Mouse (Mus musculus): ENCODE data around the gene Smc6. TPM values are rescaled to one million over a fixed set of nuclear protein-coding genes. Genes with fewer than 3 reads are reported as not detected.

The Smc6 gene
- polyA plus RNA-seq, 1 experiment from 2014 or later = 114 TPM

DNA sequence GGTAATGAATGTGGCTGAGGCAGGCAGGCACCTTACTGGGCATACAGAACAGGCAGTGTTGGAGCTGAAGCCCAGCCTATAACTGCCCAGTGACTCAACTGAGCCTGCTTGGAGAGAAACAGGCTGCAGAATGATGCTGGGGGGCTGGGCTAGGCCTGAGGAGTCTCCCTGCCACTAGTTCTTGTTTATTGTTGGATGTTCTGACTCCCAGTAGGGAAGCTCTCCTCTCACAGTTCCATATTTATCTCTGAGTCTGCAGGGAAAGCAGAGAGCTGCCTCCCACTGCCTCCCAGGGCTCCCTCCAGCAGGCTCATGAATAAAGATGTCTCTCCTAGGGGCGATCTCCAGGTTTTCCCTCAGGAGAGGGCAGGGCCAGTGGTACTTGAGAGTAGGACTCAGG lies 82.7 kb downstream of the Smc6 start:
- Histone ChIP-seq H3K4me1 (replicated peaks) (no peaks in the 10 kb centered on the region), H3K4me3 (no peak overlapping the region), H3K9me3 (replicated peaks) (no peaks in the 10 kb centered on the region), H3K27me3 (no peaks in the 10 kb centered on the region), H3K9ac (no peak overlapping the region), H3K36me3 (no peaks in the 10 kb centered on the region), H3K27ac (no peak overlapping the region), H3K4me2 (no peak overlapping the region)
- 17% methylated on average over 1 of the region's 1 CpGs for WGBS
- ATAC-seq (replicated peaks; ENCODE audit: insufficient number of reproducible peaks, insufficient read depth, low FRiP score, low read depth) = no peak

GRCm38 (mm10) chr12:11349870-11350269 lies 84.2 kb downstream of the Smc6 start:
- no peaks in the 10 kb centered on the region for H3K9me3 ChIP-seq (replicated peaks)
- ATAC-seq (replicated peaks; ENCODE audit: insufficient number of reproducible peaks, insufficient read depth, low FRiP score, low read depth) = no peak
- H3K4me1 ChIP-seq (replicated peaks) = no peaks in the 10 kb centered on the region
- WGBS = 51% methylated on average over 5 of the region's 5 CpGs
- no peak overlapping the region for H3K27ac ChIP-seq
- no peaks in the 10 kb centered on the region for H3K36me3 ChIP-seq
- no peaks in the 10 kb centered on the region for H3K27me3 ChIP-seq
- no peak overlapping the region for H3K9ac ChIP-seq
- no peak overlapping the region for H3K4me2 ChIP-seq
- no peak overlapping the region for H3K4me3 ChIP-seq

GRCm38 (mm10) chr12:11350895-11351294 lies 85.2 kb downstream of the Smc6 start:
- Histone ChIP-seq H3K9me3 (replicated peaks) (no peaks in the 10 kb centered on the region), H3K4me3 (no peak overlapping the region), H3K27ac (no peak overlapping the region), H3K36me3 (no peaks in the 10 kb centered on the region), H3K9ac (no peak overlapping the region), H3K4me1 (replicated peaks) (no peaks in the 10 kb centered on the region), H3K27me3 (no peaks in the 10 kb centered on the region), H3K4me2 (no peak overlapping the region)
- WGBS = 29% methylated on average over 5 of the region's 5 CpGs
- no peak for ATAC-seq (replicated peaks; ENCODE audit: insufficient number of reproducible peaks, insufficient read depth, low FRiP score, low read depth)

DNA sequence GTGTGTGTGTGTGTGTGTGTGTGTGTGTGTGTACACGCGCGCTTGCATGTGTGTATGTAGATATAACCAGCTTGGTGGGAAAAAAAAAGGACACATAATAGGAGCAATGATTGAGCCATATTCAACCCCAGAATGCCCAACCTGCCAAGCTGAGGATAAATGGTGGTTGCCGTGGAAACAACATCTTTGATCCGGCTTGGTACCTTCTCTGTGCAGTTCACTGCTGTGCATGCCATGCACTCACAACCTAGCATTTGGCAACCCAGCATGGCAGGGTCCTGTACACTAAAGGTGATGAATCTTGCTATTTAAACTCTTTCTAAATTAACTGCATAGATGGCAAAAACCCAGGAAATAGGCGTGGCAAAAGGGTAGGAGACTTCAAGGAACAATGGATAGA lies 96.7 kb downstream of the Smc6 start:
- H3K27me3 ChIP-seq = no peaks in the 10 kb centered on the region
- H3K9ac ChIP-seq = no peak overlapping the region
- H3K4me2 ChIP-seq = no peak overlapping the region
- ATAC-seq (replicated peaks; ENCODE audit: insufficient number of reproducible peaks, insufficient read depth, low FRiP score, low read depth) = no peak
- no peaks in the 10 kb centered on the region for H3K36me3 ChIP-seq
- no peaks in the 10 kb centered on the region for H3K4me1 ChIP-seq (replicated peaks)
- H3K9me3 ChIP-seq (replicated peaks) = no peaks in the 10 kb centered on the region
- WGBS = 87% methylated on average over 6 of the region's 6 CpGs
- no peak overlapping the region for H3K27ac ChIP-seq
- no peak overlapping the region for H3K4me3 ChIP-seq

DNA sequence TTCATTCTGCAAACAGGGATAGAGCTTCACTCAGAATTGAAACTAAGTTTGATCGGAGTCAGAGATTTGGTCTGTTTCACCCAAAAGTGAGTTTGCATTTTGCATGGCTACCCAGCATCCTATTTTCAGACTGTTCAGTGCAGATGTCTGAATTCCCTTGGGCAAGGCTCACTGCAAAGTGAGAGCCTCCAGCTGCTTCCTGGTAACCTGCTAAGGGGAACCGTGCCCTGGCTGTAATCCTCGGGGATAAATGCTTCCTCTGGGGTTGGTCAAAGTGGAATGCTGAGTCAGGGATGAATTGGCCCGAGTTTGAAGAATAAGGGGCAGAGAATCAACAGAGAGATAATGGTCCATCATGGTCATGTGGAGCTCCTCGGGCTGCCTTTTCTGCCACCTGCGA lies 99.2 kb downstream of the Smc6 start:
- Histone ChIP-seq H3K4me3 (no peak overlapping the region), H3K4me1 (replicated peaks) (no peaks in the 10 kb centered on the region), H3K36me3 (no peaks in the 10 kb centered on the region), H3K27me3 (no peaks in the 10 kb centered on the region), H3K9me3 (replicated peaks) (no peaks in the 10 kb centered on the region), H3K9ac (no peak overlapping the region), H3K27ac (no peak overlapping the region), H3K4me2 (no peak overlapping the region)
- WGBS = 49% methylated on average over 6 of the region's 6 CpGs
- no peak for ATAC-seq (replicated peaks; ENCODE audit: insufficient number of reproducible peaks, insufficient read depth, low FRiP score, low read depth)

- ATAC-seq (replicated peaks; ENCODE audit: insufficient number of reproducible peaks, insufficient read depth, low FRiP score, low read depth) = peak; percentile 43; the same call in 1 of the 2 replicates
- no peaks in the 10 kb centered on the region for H3K27me3 ChIP-seq
- no peak overlapping the region for H3K27ac ChIP-seq
- no peaks in the 10 kb centered on the region for H3K4me1 ChIP-seq (replicated peaks)
- H3K4me2 ChIP-seq = no peak overlapping the region
- no peak overlapping the region for H3K9ac ChIP-seq
- no peaks in the 10 kb centered on the region for H3K36me3 ChIP-seq
- H3K4me3 ChIP-seq = no peak overlapping the region
- no peaks in the 10 kb centered on the region for H3K9me3 ChIP-seq (replicated peaks)
- 11% methylated on average over 3 of the region's 3 CpGs for WGBS
Observed at GRCm38 (mm10) chr12:11367099-11367765, 101.5 kb downstream of the Smc6 start.

Small RNA genes lying within 50 kb of the gene (microRNA-seq; reads per million reads assigned to microRNA genes)
- gene Mir7675 = not detected

Other genes with a start within 250 kb of the Smc6 start
- gene Kcns3, start 114.8 kb upstream of the Smc6 start, polyA plus RNA-seq (2015; fragmentation: Nextera tagmentation; extraction: Ambion mirVana) = 0.47 and 1.0 TPM in 2 replicates
- gene Msgn1, start 56.9 kb upstream of the Smc6 start, polyA plus RNA-seq (2015; fragmentation: Nextera tagmentation; extraction: Ambion mirVana) = not detected in 2 replicates
- gene Gen1, start 85 bp upstream of the Smc6 start, polyA plus RNA-seq (2015; fragmentation: Nextera tagmentation; extraction: Ambion mirVana) = 5.8 and 6.8 TPM in 2 replicates
- gene Vsnl1, start 170.7 kb downstream of the Smc6 start, polyA plus RNA-seq (2015; fragmentation: Nextera tagmentation; extraction: Ambion mirVana) = 9.0 and 9.9 TPM in 2 replicates
- gene Rad51ap2, start 190.2 kb downstream of the Smc6 start, polyA plus RNA-seq (2015; fragmentation: Nextera tagmentation; extraction: Ambion mirVana) = 0.18 and 0.29 TPM in 2 replicates